Mouse (Mus musculus) thymus, adult 2 months (tissue): Measurements from ENCODE around the gene Gm19684.
"Not testable (repeated sequence)": the region's sequence is repeated elsewhere in the genome, so short reads cannot be mapped to it uniquely, and the experiment has no call there.

Experiments
- CTCF ChIP-seq: fragments of 200-500 bp; IDR thresholded peaks from 2 replicates; pipeline ENCODE4 v1.5.1; 2012; ENCODE audit warnings: mild to moderate bottlenecking, control low read depth, low read length, moderate library complexity, borderline replicate concordance; ENCODE audit not compliant: control insufficient read depth, poor library complexity, insufficient read depth; ENCODE audit errors: extremely low read depth
- POLR2A ChIP-seq: fragments of 200-500 bp; IDR thresholded peaks from 2 replicates; pipeline ENCODE4 v1.6.1; 2012; ENCODE audit warnings: mild to moderate bottlenecking, low read length, control low read depth, moderate library complexity; ENCODE audit not compliant: control insufficient read depth, poor library complexity, insufficient read depth; ENCODE audit errors: extremely low read depth

- not testable (repeated sequence) for TF ChIP-seq CTCF, POLR2A
These were observed 29.5 kb upstream of the Gm19684 start for GRCm38 (mm10) chr17:36091933-36092332.
